Mouse (Mus musculus): ENCODE measurements around the gene Ppfia4. TPM values are rescaled to one million over a fixed set of nuclear protein-coding genes. Genes with fewer than 3 reads are reported as not detected.

Gene Ppfia4
- polyA plus RNA-seq, 1 experiment from 2014 or later: 1.5 TPM

GRCm38 (mm10) chr1:134292073-134292472, 40.7 kb downstream of the Ppfia4 start:
- ATAC-seq: no peak
- Histone ChIP-seq H3K9ac (no peak overlapping the region), H3K9me3 (replicated peaks) (no peaks in the 10 kb centered on the region), H3K4me2 (no peak overlapping the region), H3K27me3 (replicated peaks) (peaks cover 8% of the 10 kb centered on the region), H3K27ac (no peak overlapping the region), H3K36me3 (no peaks in the 10 kb centered on the region), H3K4me1 (no peaks in the 10 kb centered on the region), H3K4me3 (no peak overlapping the region)
- WGBS (ENCODE audit: insufficient replicate concordance): 31% methylated on average over 5 of the region's 5 CpGs

DNA sequence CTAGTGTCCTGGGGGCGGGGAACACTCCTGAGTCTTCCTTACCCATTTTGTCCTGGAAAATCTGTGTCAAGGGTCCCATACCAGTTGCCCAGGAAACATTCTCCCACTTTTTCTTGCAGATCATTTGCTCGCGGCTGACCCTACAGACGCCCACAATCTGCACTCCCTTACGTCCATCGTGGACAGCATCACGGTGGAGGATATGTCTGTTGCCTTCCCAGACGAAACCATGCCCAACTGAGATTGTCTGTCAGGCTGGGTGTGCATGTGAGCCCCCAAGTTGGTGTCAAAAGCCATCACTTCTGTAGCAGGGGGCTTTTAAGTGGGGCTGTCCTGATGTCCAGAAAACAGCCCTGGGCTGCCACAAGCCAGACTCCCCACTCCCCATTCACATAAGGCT, 41.2 kb downstream of the Ppfia4 start:
- WGBS (ENCODE audit: insufficient replicate concordance): 64% methylated on average over 8 of the region's 8 CpGs
- Histone ChIP-seq H3K9me3 (replicated peaks) (no peaks in the 10 kb centered on the region), H3K27me3 (replicated peaks) (0 out of 2 replicates have a peak, but pooled peaks cover 8% of the 10 kb centered on the region), H3K4me3 (no peak overlapping the region), H3K4me2 (no peak overlapping the region), H3K9ac (no peak overlapping the region), H3K36me3 (no peaks in the 10 kb centered on the region), H3K27ac (no peak overlapping the region), H3K4me1 (no peaks in the 10 kb centered on the region)
- ATAC-seq: no peak

GRCm38 (mm10) chr1:134290909-134291308, 41.8 kb downstream of the Ppfia4 start:
- no peaks in the 10 kb centered on the region for H3K4me1 ChIP-seq
- H3K4me2 ChIP-seq: no peak overlapping the region
- 0 out of 2 replicates have a peak, but pooled peaks cover 14% of the 10 kb centered on the region for H3K27me3 ChIP-seq (replicated peaks)
- H3K9me3 ChIP-seq (replicated peaks): no peaks in the 10 kb centered on the region
- no peak for ATAC-seq
- no peak overlapping the region for H3K4me3 ChIP-seq
- 51% methylated on average over 5 of the region's 5 CpGs for WGBS (ENCODE audit: insufficient replicate concordance)
- H3K9ac ChIP-seq: no peak overlapping the region
- no peaks in the 10 kb centered on the region for H3K36me3 ChIP-seq
- no peak overlapping the region for H3K27ac ChIP-seq

GRCm38 (mm10) chr1:134290300-134290699, 42.4 kb downstream of the Ppfia4 start:
- ATAC-seq: no peak
- no peak overlapping the region for H3K27ac ChIP-seq
- peaks cover 14% of the 10 kb centered on the region; the same call in 1 of the 2 replicates for H3K27me3 ChIP-seq (replicated peaks)
- H3K9me3 ChIP-seq (replicated peaks): no peaks in the 10 kb centered on the region
- no peak overlapping the region for H3K9ac ChIP-seq
- no peak overlapping the region for H3K4me2 ChIP-seq
- H3K36me3 ChIP-seq: no peaks in the 10 kb centered on the region
- 86% methylated on average over 13 of the region's 13 CpGs for WGBS (ENCODE audit: insufficient replicate concordance)
- no peak overlapping the region for H3K4me3 ChIP-seq
- no peaks in the 10 kb centered on the region for H3K4me1 ChIP-seq

- no peaks in the 10 kb centered on the region for H3K9me3 ChIP-seq (replicated peaks)
- no peak within 1 kb of the TSS for H3K4me3 ChIP-seq
- ATAC-seq: no peak
- H3K4me2 ChIP-seq: no peak within 1 kb of the TSS
- H3K4me1 ChIP-seq: no peaks in the 10 kb centered on the region
- peaks cover 14% of the 10 kb centered on the region; the same call in 1 of the 2 replicates for H3K27me3 ChIP-seq (replicated peaks)
- no peak within 1 kb of the TSS for H3K9ac ChIP-seq
- WGBS (ENCODE audit: insufficient replicate concordance): 61% methylated on average over 11 of the region's 11 CpGs
- H3K36me3 ChIP-seq: no peaks in the 10 kb centered on the region
- no peak within 1 kb of the TSS for H3K27ac ChIP-seq
Observed at GRCm38 (mm10) chr1:134289598-134290099, 43.1 kb downstream of the Ppfia4 start, which contains the start of gene Myog. Myog (plus strand) TSS chr1:134289989.

- WGBS (ENCODE audit: insufficient replicate concordance): 33% methylated on average over 3 of the region's 3 CpGs
- Histone ChIP-seq H3K9ac (no peak overlapping the region), H3K27ac (no peak overlapping the region), H3K4me1 (no peaks in the 10 kb centered on the region), H3K4me2 (no peak overlapping the region), H3K36me3 (no peaks in the 10 kb centered on the region), H3K4me3 (no peak overlapping the region), H3K27me3 (replicated peaks) (peaks cover 14% of the 10 kb centered on the region; the same call in 1 of the 2 replicates), H3K9me3 (replicated peaks) (no peaks in the 10 kb centered on the region)
- ATAC-seq: no peak
Observed at GRCm38 (mm10) chr1:134288239-134288638, 44.5 kb downstream of the Ppfia4 start.

DNA sequence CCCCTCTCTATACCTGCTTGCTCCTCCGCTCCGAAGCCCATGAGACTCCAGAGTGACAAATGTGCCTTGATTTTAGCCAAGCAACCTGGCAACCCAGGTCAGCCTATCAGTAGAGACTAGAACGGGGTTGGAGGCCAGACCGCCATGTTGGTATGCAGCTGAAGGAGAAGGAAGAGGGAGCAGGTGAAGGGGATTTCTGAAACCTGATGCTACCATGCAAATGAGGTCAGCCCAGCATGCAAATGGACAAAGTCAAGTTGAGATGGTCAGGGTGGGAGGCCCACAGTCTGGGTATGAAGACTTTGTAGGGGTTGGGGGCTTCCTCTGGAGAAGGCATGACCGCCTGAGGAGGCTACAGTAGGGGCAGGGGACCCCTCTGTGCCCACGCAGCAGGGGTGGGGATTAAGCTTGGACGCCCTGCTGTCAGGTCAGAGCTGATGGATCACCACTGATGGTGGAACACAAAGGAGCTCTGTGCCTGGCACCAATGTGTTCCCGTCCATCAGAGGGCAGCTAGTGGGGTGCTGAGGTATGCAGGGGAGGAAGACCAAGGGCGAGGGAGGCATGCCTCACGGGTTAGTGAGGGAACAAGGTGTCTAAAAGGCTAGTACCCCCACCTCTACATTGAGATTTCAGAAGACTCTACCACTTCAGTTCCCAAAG, 47.1 kb downstream of the Ppfia4 start:
- Histone ChIP-seq H3K9ac (no peak overlapping the region), H3K4me1 (no peaks in the 10 kb centered on the region), H3K4me3 (no peak overlapping the region), H3K27me3 (replicated peaks) (peaks cover 14% of the 10 kb centered on the region; the same call in 1 of the 2 replicates), H3K4me2 (no peak overlapping the region), H3K27ac (no peak overlapping the region), H3K9me3 (replicated peaks) (no peaks in the 10 kb centered on the region), H3K36me3 (no peaks in the 10 kb centered on the region)
- WGBS (ENCODE audit: insufficient replicate concordance): 53% methylated on average over 10 of the region's 10 CpGs
- ATAC-seq: no peak

DNA sequence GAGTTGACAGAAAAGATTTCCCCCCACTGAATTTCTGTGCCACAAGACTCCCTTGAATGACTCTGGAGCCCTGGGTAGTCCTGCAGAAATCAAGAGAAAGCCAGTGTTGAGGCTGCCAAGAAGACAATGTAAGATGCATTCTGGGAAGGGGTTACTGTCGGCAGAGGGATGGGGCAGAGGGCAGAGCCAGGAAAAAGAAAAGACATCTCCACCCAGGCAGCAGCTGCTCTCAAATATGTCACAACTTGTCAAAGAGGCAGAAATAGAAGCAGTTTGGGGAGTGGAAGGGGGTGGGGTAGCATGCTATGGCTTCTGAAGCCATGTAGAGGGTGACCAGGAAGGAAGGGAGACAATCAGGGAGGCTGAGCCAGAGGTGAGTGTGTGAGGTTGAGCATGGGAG, 49.6 kb downstream of the Ppfia4 start:
- H3K9ac ChIP-seq: no peak overlapping the region
- H3K36me3 ChIP-seq: no peaks in the 10 kb centered on the region
- H3K27ac ChIP-seq: no peak overlapping the region
- no peaks in the 10 kb centered on the region for H3K4me1 ChIP-seq
- peaks cover 10% of the 10 kb centered on the region; the same call in 1 of the 2 replicates for H3K27me3 ChIP-seq (replicated peaks)
- H3K4me2 ChIP-seq: no peak overlapping the region
- no peaks in the 10 kb centered on the region for H3K9me3 ChIP-seq (replicated peaks)
- no peak overlapping the region for H3K4me3 ChIP-seq
- ATAC-seq: no peak
- WGBS (ENCODE audit: insufficient replicate concordance): 39% methylated on average over 1 of the region's 1 CpGs

DNA sequence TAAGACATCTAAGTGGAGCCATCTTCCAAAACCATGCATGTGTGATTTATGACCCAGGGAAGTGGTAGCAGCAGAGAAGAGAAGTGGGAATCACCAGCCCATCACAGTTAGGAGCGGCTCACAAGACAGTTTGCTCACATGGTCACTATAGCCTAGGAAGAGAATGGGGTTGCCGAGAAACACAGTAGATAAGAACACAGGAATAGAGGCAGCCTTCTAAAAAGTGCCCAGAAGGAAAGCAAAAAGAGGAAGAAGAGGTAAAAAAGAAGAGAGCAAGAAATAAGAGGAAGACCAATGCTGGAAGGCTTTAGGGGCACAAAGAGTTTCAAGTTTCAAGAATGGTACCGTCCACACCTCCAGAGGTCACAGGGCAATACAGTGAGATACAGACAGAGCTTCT, 50.4 kb downstream of the Ppfia4 start:
- Histone ChIP-seq H3K27me3 (replicated peaks) (peaks cover 12% of the 10 kb centered on the region; the same call in 1 of the 2 replicates), H3K9me3 (replicated peaks) (no peaks in the 10 kb centered on the region), H3K27ac (no peak overlapping the region), H3K4me3 (no peak overlapping the region), H3K4me2 (no peak overlapping the region), H3K9ac (no peak overlapping the region), H3K36me3 (no peaks in the 10 kb centered on the region), H3K4me1 (no peaks in the 10 kb centered on the region)
- no peak for ATAC-seq
- WGBS (ENCODE audit: insufficient replicate concordance): 25% methylated on average over 3 of the region's 3 CpGs

DNA sequence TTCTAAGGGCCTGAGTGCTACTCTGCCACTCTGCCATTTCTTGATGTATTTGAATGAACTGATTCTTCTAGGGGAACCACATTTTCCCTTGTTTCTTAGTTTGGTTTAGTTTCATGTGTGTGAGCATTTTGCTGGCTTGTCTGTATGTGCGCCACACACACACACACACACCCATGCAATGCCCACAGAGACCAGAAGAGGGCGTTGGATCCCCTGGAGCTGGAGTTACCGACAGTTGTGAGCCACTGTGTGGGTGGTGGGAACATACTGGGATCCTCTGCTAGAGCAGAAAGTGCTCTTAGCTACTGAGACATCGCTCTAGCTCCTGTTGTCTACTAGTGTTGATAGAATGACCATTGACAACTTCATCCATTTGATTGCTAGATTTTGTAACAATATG, 51.2 kb downstream of the Ppfia4 start:
- no peak for ATAC-seq
- Histone ChIP-seq H3K27me3 (replicated peaks) (peaks cover 9% of the 10 kb centered on the region; the same call in 1 of the 2 replicates), H3K36me3 (no peaks in the 10 kb centered on the region), H3K4me3 (no peak overlapping the region), H3K9me3 (replicated peaks) (no peaks in the 10 kb centered on the region), H3K9ac (no peak overlapping the region), H3K27ac (no peak overlapping the region), H3K4me2 (no peak overlapping the region), H3K4me1 (no peaks in the 10 kb centered on the region)
- 61% methylated on average over 4 of the region's 4 CpGs for WGBS (ENCODE audit: insufficient replicate concordance)

- no peaks in the 10 kb centered on the region for H3K9me3 ChIP-seq (replicated peaks)
- H3K36me3 ChIP-seq: no peaks in the 10 kb centered on the region
- WGBS (ENCODE audit: insufficient replicate concordance): 66% methylated on average over 5 of the region's 5 CpGs
- H3K4me2 ChIP-seq: no peak overlapping the region
- ATAC-seq: no peak
- no peak overlapping the region for H3K27ac ChIP-seq
- H3K9ac ChIP-seq: no peak overlapping the region
- no peaks in the 10 kb centered on the region for H3K4me1 ChIP-seq
- peaks cover 9% of the 10 kb centered on the region; the same call in 1 of the 2 replicates for H3K27me3 ChIP-seq (replicated peaks)
- H3K4me3 ChIP-seq: no peak overlapping the region
Observed at GRCm38 (mm10) chr1:134280174-134280573, 52.6 kb downstream of the Ppfia4 start.

- H3K4me2 ChIP-seq: no peak overlapping the region
- peaks cover 9% of the 10 kb centered on the region; the same call in 1 of the 2 replicates for H3K27me3 ChIP-seq (replicated peaks)
- H3K36me3 ChIP-seq: no peaks in the 10 kb centered on the region
- H3K9ac ChIP-seq: no peak overlapping the region
- 73% methylated on average over 7 of the region's 7 CpGs for WGBS (ENCODE audit: insufficient replicate concordance)
- no peaks in the 10 kb centered on the region for H3K9me3 ChIP-seq (replicated peaks)
- no peaks in the 10 kb centered on the region for H3K4me1 ChIP-seq
- no peak overlapping the region for H3K27ac ChIP-seq
- no peak overlapping the region for H3K4me3 ChIP-seq
- ATAC-seq: no peak
Observed at GRCm38 (mm10) chr1:134276823-134277222, 55.9 kb downstream of the Ppfia4 start.

Data from liver, embryonic 12.5 days (tissue).